Comparison of ENCODE assay signal across 10 mouse cellular contexts in genomic region chr3:86745769-86746512, GRCm38 (mm10).
A peak's percentile ranks its signal among the peaks of the same experiment; 100 is the strongest.
DNase-seq lines count a peak whose midpoint lies in the region; ATAC-seq lines count a peak whose summit lies in the region.
"Had no signal": no experiment of that assay in that cellular context is flagged by ENCODE, and none has a peak within 500 bp of the region (broad histone marks: within the 10 kb centered on the region; RNA-seq: fewer than 3 reads in every experiment).

No protein-coding gene starts in this region.

- DNase-seq in kidney, adult 9 months = peak; percentile 47
- DNase-seq in forebrain, embryonic 14.5 days (ENCODE audit: low spot score) = peak; percentile 79
- no peak for DNase-seq in limb, embryonic 10.5 days (ENCODE audit: low spot score)
- DNase-seq in layer of hippocampus, postnatal 25 days (ENCODE audit: extremely low spot score in 1 of 2, low spot score in 1 of 2) = no peak
- DNase-seq in heart, postnatal 10 days = no peak
- DNase-seq: thymus, postnatal 14 days had no signal

- no peaks in the 10 kb centered on the region for H3K36me3 ChIP-seq in kidney, embryonic 15.5 days
- H3K36me3 ChIP-seq in forebrain, embryonic 14.5 days (ENCODE audit: control insufficient read depth, insufficient read depth, low read length) = no peaks in the 10 kb centered on the region
- H3K36me3 ChIP-seq in limb, embryonic 10.5 days = peaks cover 3% of the 10 kb centered on the region; the same call in 1 of the 2 replicates
- H3K36me3 ChIP-seq in neural tube, embryonic 14.5 days (ENCODE audit: control insufficient read depth, insufficient read depth, low read length) = no peaks in the 10 kb centered on the region
- H3K36me3 ChIP-seq: liver, embryonic 15.5 days had no signal

- intact Hi-C loops in heart, postnatal 10 days (cut with DNase I) = no loop called here

- no peak overlapping the region for H3K4me3 ChIP-seq in kidney, embryonic 15.5 days (replicated peaks)
- no peak overlapping the region for H3K4me3 ChIP-seq in forebrain, embryonic 14.5 days (ENCODE audit: low read depth, low read length)
- H3K4me3 ChIP-seq in limb, embryonic 10.5 days = no peak overlapping the region
- no peak overlapping the region for H3K4me3 ChIP-seq in neural tube, embryonic 14.5 days (ENCODE audit: low read depth, low read length)
- H3K4me3 ChIP-seq: liver, embryonic 15.5 days had no signal

- no peak overlapping the region for H3K4me2 ChIP-seq in kidney, embryonic 15.5 days
- peak overlapping the region; percentile 21; the same call in 1 of the 2 replicates for H3K4me2 ChIP-seq in forebrain, embryonic 14.5 days (ENCODE audit: low read length)
- H3K4me2 ChIP-seq in neural tube, embryonic 14.5 days (ENCODE audit: low read depth, low read length) = peak overlapping the region; percentile 31; the same call in 1 of the 2 replicates
- H3K4me2 ChIP-seq: liver, embryonic 15.5 days had no signal

- 0 out of 2 replicates have a peak, but pooled peaks cover 11% of the 10 kb centered on the region for H3K4me1 ChIP-seq in kidney, embryonic 15.5 days
- H3K4me1 ChIP-seq in forebrain, embryonic 14.5 days (ENCODE audit: control insufficient read depth, insufficient read depth, low read length) = peaks cover 16% of the 10 kb centered on the region
- H3K4me1 ChIP-seq in limb, embryonic 10.5 days = peaks cover 31% of the 10 kb centered on the region
- peaks cover 28% of the 10 kb centered on the region; the same call in 1 of the 2 replicates for H3K4me1 ChIP-seq in neural tube, embryonic 14.5 days (ENCODE audit: control insufficient read depth, insufficient read depth, low read length)
- H3K4me1 ChIP-seq: liver, embryonic 15.5 days had no signal

- H3K9ac ChIP-seq in kidney, embryonic 15.5 days = no peak overlapping the region
- H3K9ac ChIP-seq in forebrain, embryonic 14.5 days (ENCODE audit: low read length) = no peak overlapping the region
- peak overlapping the region; percentile 32; the same call in 1 of the 2 replicates for H3K9ac ChIP-seq in neural tube, embryonic 14.5 days (replicated peaks; ENCODE audit: low read depth, low read length)
- H3K9ac ChIP-seq: liver, embryonic 15.5 days had no signal

- H3K9me3 ChIP-seq in kidney, embryonic 15.5 days (replicated peaks) = no peaks in the 10 kb centered on the region
- H3K9me3 ChIP-seq in forebrain, embryonic 14.5 days (replicated peaks; ENCODE audit: control insufficient read depth, low read length) = no peaks in the 10 kb centered on the region
- H3K9me3 ChIP-seq in limb, embryonic 10.5 days (replicated peaks) = no peaks in the 10 kb centered on the region
- no peaks in the 10 kb centered on the region for H3K9me3 ChIP-seq in neural tube, embryonic 14.5 days (ENCODE audit: control insufficient read depth, low read length)
- H3K9me3 ChIP-seq: liver, embryonic 15.5 days had no signal

- H3K27ac ChIP-seq in kidney, embryonic 15.5 days = no peak overlapping the region
- peak overlapping the region; percentile 44; the same call in 1 of the 2 replicates for H3K27ac ChIP-seq in forebrain, embryonic 14.5 days (ENCODE audit: low read depth, low read length)
- H3K27ac ChIP-seq in limb, embryonic 10.5 days = 0 out of 2 replicates have a peak overlapping the region, but pooled peaks have one; percentile 19
- peak overlapping the region; percentile 72 for H3K27ac ChIP-seq in neural tube, embryonic 14.5 days (ENCODE audit: low read depth, low read length)
- H3K27ac ChIP-seq: liver, embryonic 15.5 days had no signal

- 74% methylated on average over 10 of the region's 10 CpGs for WGBS in kidney, embryonic 15.5 days
- WGBS in forebrain, embryonic 14.5 days = 21% methylated on average over 10 of the region's 10 CpGs
- 73% methylated on average over 10 of the region's 10 CpGs for WGBS in limb, embryonic 10.5 days
- 31% methylated on average over 10 of the region's 10 CpGs for WGBS in neural tube, embryonic 14.5 days

- H3K27me3 ChIP-seq in kidney, embryonic 15.5 days = no peaks in the 10 kb centered on the region
- H3K27me3 ChIP-seq in forebrain, embryonic 14.5 days (replicated peaks; ENCODE audit: control insufficient read depth, insufficient read depth, low read length) = no peaks in the 10 kb centered on the region
- no peaks in the 10 kb centered on the region for H3K27me3 ChIP-seq in limb, embryonic 10.5 days (ENCODE audit: low read depth, poor library complexity, severe bottlenecking)
- H3K27me3 ChIP-seq in neural tube, embryonic 14.5 days (ENCODE audit: control insufficient read depth, insufficient read depth, low read length) = no peaks in the 10 kb centered on the region
- H3K27me3 ChIP-seq: liver, embryonic 15.5 days had no signal

- ATAC-seq in kidney, embryonic 15.5 days (replicated peaks; ENCODE audit: low FRiP score) = no peak
- ATAC-seq in forebrain, embryonic 14.5 days = peak; percentile 90
- ATAC-seq in neural tube, embryonic 14.5 days (ENCODE audit: low read depth) = peak; percentile 85
- ATAC-seq: intestine, embryonic 16.5 days had no signal

Comparison
In these comparisons a context has a peak if more than half of its experiments do, and no peak if none do; other contexts are left out.
1. DNase-seq: peak in kidney, adult 9 months (single experiment) and forebrain, embryonic 14.5 days (single experiment); none in limb, embryonic 10.5 days (single experiment), layer of hippocampus, postnatal 25 days (0 of 2) and heart, postnatal 10 days (0 of 2).